Mouse (Mus musculus) C2C12 (cell line): ENCODE data around the gene Hba-a1. TPM values are rescaled to one million over a fixed set of nuclear protein-coding genes. Genes with fewer than 3 reads are reported as not detected.
"Not testable (repeated sequence)": the region's sequence is repeated elsewhere in the genome, so short reads cannot be mapped to it uniquely, and the experiment has no call there.

Experiments used
- H3K27me3 ChIP-seq: one replicate; pipeline ENCODE4 v1.6.1; 2011; ENCODE audit not compliant: control insufficient read depth, insufficient read depth, insufficient read length
- H3K36me3 ChIP-seq: one replicate; pipeline ENCODE4 v1.6.1; 2011; ENCODE audit not compliant: control insufficient read depth, insufficient read depth
- H3K4me3 ChIP-seq: one replicate; pipeline ENCODE4 v1.5.1; 2011; ENCODE audit warnings: mild to moderate bottlenecking, control low read depth; ENCODE audit not compliant: poor library complexity, insufficient read depth, severe bottlenecking
- H3K79me2 ChIP-seq: one replicate; pipeline ENCODE4 v1.6.1; 2011; ENCODE audit not compliant: control insufficient read depth, insufficient read depth
- H3K79me3 ChIP-seq: one replicate; pipeline ENCODE4 v1.6.1; 2011; ENCODE audit warnings: low read depth, control low read depth
- H3ac ChIP-seq: one replicate; pipeline ENCODE3; 2011; ENCODE audit warnings: low read depth; ENCODE audit not compliant: control insufficient read depth, insufficient read length
- CEBPB ChIP-seq: IDR thresholded peaks from one replicate; pipeline ENCODE4 v1.6.1; 2011; ENCODE audit warnings: low read depth, mild to moderate bottlenecking, control low read depth, moderate library complexity
- CTCF ChIP-seq: IDR thresholded peaks from one replicate; pipeline ENCODE4 v1.5.1; 2011; ENCODE audit not compliant: control insufficient read depth, insufficient read depth, insufficient read length
- FOSL1 ChIP-seq: IDR thresholded peaks from one replicate; pipeline ENCODE4 v1.8.0; 2011; ENCODE audit warnings: mild to moderate bottlenecking, low read length; ENCODE audit not compliant: poor library complexity, insufficient read depth, severe bottlenecking
- MAX ChIP-seq: IDR thresholded peaks from one replicate; pipeline ENCODE4 v1.6.1; 2011; ENCODE audit warnings: mild to moderate bottlenecking, control low read depth
- MYOD1 ChIP-seq: IDR thresholded peaks from one replicate; pipeline ENCODE4 v1.6.1; 2011; ENCODE audit warnings: low read depth; ENCODE audit not compliant: control insufficient read depth, insufficient read length
- MYOG ChIP-seq: IDR thresholded peaks from one replicate; pipeline ENCODE4 v1.6.1; 2011; ENCODE audit not compliant: control insufficient read depth, insufficient read length; ENCODE audit errors: extremely low read depth
- USF1 ChIP-seq: IDR thresholded peaks from one replicate; pipeline ENCODE4 v1.6.1; 2011; ENCODE audit warnings: low read depth, mild to moderate bottlenecking, control low read depth, moderate library complexity
- long read RNA-seq, 2 experiments: library from polyadenylated mRNA; unstranded; transcript quantifications; one replicate each; pipeline ENCODE4 v2.0.0; 2019 to 2020
- polyA plus RNA-seq: library from polyadenylated mRNA; unstranded; fragments of >200 nt; fragmentation: generic; extraction: Trizol; gene quantifications from one replicate; pipeline ENCODE4 v1.2.1, GENCODE M21; 2012; ENCODE audit warnings: missing spikeins

The Hba-a1 gene
- polyA plus RNA-seq: 12.1 TPM
- long read RNA-seq, experiment 1, transcript Hba-a1-201 (3 exons, 699 nt): major isoform, 7 of 7 reads
- long read RNA-seq, experiment 1, partial matches to known transcripts: 0 of 7 reads
- long read RNA-seq, experiment 1, other reads (novel, unspliced or antisense): 0 of 7 reads
- long read RNA-seq, experiment 2: 0 reads

DNA sequence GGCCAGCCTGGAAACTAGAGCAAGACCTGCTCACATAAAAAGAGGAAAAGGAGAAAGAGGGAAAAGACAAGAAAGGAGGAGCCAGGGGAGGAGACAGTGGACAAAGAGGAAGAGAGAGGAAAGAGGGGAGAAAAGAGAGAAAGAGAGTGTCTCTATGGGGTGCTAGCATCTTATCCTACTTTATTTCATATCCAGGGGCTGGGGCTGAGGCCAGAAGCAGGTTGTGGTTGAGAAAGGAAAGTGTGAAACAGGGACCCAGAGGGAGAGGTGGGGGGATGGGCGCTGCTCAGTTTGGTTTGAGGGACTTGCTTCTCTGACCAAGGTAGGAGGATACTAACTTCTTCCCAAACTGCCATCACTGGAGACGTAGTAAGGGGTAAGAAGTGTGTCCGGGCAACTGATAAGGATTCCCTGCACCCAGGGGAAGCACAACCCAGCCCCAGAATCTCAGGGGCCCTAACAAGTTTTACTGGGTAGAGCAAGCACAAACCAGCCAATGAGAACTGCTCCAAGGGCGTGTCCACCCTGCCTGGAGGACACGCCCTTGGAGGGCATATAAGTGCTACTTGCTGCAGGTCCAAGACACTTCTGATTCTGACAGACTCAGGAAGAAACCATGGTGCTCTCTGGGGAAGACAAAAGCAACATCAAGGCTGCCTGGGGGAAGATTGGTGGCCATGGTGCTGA is at the start of gene Hba-a1:
Gene Hba-a1, plus strand, starts transcription at position 421 of the 687 bp plus-strand sequence.
- not testable (repeated sequence) for H3K36me3 ChIP-seq, H3K79me2 ChIP-seq, H3K79me3 ChIP-seq, H3ac ChIP-seq, H3K4me3 ChIP-seq
- peaks cover 21% of the 10 kb centered on the region for H3K27me3 ChIP-seq

DNA sequence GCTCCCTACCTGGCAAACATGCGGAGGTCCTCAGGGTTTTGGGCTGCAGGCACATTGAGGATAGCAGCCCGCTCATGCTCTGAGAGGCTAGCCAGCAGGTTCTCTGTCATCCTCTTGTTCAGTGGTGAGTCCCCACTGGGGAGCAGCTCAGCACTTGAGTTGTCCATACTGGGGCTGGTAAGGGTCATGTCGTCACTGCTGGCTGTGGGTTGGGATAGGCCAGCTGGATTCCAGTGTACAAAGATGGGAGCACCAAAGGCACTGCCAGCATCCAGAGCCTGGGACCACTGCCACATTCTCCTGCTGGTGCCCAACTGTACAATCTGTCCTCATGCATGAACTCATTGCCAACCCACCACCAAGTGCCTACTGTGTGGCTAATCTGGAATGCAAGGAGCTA is 49.4 kb upstream of the Hba-a1 start:
- Histone ChIP-seq H3K79me2 (no peaks in the 10 kb centered on the region), H3ac (no peak overlapping the region), H3K79me3 (no peaks in the 10 kb centered on the region), H3K36me3 (peaks cover 75% of the 10 kb centered on the region), H3K27me3 (no peaks in the 10 kb centered on the region), H3K4me3 (no peak overlapping the region)
- TF ChIP-seq MYOG (no peak), FOSL1 (no peak), CEBPB (no peak), MAX (no peak), USF1 (no peak), MYOD1 (no peak)

DNA sequence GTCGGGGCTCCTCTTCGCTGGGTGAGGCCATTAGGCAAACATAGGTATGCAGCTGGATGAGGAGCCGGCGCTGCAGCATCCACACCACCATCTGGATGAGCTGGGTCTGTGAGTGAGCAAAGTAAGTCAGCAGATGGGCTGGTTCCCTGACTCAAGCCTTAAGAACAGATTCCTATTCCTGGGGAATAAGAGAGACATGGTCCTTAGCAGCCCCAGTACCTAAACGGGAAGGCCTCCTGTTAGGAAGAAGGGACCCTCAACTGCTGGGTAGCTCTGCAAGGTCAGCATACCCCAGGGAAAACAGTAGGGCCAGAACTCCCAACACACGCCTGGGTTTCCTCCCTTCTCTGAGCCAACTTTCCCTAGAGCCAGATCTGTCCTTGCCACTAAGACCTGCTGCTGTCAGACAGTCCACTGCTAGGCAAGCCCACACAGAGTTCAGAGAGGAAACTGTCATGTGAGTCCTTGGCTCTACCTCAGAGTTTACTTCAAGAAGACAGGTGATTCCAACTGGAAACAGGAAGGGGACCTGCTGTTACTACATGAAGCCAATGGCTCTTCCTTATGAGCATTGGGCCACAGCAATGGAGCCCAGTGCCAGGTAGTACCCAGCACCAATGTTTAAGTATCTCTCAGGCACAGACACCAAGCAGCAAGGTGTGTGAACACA is 48.4 kb upstream of the Hba-a1 start:
- H3K36me3 ChIP-seq: peaks cover 70% of the 10 kb centered on the region

DNA sequence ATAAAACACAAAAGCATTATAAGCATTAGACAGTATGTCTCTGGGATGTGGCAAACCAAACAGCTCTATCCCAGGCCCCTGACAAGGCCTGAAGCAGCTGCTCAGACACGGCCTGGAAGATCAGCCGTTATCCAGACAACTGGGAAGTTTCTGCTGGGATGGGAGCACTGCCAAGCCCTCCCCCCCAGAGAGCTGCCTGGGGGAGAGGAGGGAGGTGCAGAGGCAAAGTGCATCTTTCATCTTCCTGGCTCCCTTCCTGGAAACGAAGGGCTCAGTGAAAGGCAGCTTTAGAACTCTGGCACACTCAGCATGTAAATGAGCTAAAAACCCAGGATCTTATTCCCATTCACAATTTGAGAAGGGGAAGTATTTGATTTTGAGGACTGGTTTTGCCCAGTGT is 47.7 kb upstream of the Hba-a1 start:
- Histone ChIP-seq H3K79me2 (no peaks in the 10 kb centered on the region), H3K4me3 (no peak overlapping the region), H3ac (no peak overlapping the region), H3K79me3 (no peaks in the 10 kb centered on the region), H3K27me3 (no peaks in the 10 kb centered on the region), H3K36me3 (peaks cover 64% of the 10 kb centered on the region)
- TF ChIP-seq MYOD1 (no peak), CEBPB (no peak)

More for the DNA sequence above, 48.4 kb upstream of the Hba-a1 start:
- no peaks in the 10 kb centered on the region for H3K79me2 ChIP-seq
- H3K27me3 ChIP-seq: no peaks in the 10 kb centered on the region
- H3ac ChIP-seq: no peak overlapping the region
- H3K79me3 ChIP-seq: no peaks in the 10 kb centered on the region
- no peak overlapping the region for H3K4me3 ChIP-seq
- TF ChIP-seq USF1 (no peak), MYOG (no peak), FOSL1 (no peak), CTCF (no peak), CEBPB (no peak), MAX (no peak), MYOD1 (no peak)

DNA sequence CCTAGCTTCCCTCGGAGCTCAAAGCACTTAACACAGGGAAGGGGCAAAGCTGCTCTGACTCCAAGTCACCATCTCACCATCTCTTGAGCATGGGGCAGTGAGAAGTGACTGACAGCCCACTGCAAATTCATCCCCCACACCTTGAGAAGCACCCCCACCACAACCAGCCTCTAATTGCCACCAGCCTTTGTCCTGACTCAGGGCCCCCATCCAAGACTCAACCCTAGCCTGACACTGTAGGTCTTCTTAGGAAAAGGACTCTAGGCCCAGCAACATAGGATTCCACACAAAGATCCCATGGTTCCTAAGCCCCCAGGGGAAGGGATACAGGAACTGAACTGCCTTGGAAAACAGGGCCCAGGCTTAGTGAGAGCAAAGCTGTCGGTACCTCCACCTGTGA is 47.2 kb upstream of the Hba-a1 start:
- H3ac ChIP-seq: no peak overlapping the region
- H3K36me3 ChIP-seq: peaks cover 60% of the 10 kb centered on the region
- no peak for TF ChIP-seq MYOD1
- no peak for TF ChIP-seq MYOG
- no peak for TF ChIP-seq MAX
- no peak for TF ChIP-seq USF1
- no peak for TF ChIP-seq CEBPB
- TF ChIP-seq CTCF: no peak

DNA sequence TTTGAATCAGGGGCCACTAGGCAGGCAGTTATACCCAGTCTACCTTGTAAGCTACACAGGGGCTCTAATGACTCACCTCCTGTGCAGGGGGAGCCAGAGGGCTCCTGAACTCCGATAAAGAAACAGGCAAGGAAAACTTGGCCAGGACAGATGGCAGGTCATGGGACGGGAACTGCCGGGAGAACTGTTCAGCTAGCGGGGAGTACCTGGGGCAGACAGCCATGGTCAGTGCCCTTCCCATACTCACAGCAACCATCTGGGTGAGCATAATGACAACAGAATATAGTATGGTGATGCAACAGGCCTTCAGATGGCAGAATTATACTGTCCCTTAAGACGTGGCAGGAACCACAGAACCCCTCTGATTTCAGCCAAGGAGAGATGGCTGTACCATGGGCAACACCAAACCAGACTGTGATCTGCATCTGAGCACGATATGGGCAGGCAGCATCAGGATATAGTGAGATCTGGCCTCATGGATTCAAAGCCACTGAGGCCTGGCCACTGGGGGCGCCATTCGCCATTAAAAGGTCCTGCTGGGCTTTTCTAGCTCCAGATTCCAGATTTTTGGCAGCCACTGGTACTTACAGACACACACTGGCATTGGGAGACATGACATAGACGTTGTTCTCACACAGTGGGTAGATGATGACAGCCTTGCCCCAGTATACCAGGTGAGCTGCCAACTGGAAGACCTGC is 46.5 kb upstream of the Hba-a1 start:
- Histone ChIP-seq H3K79me3 (no peaks in the 10 kb centered on the region), H3K27me3 (no peaks in the 10 kb centered on the region), H3K4me3 (no peak overlapping the region), H3K36me3 (peaks cover 58% of the 10 kb centered on the region), H3ac (no peak overlapping the region), H3K79me2 (no peaks in the 10 kb centered on the region)
- TF ChIP-seq MAX (no peak), CTCF (peak; percentile 78), CEBPB (no peak), MYOG (no peak), FOSL1 (no peak)

More for the DNA sequence above, 47.2 kb upstream of the Hba-a1 start:
- Histone ChIP-seq H3K27me3 (no peaks in the 10 kb centered on the region), H3K79me2 (no peaks in the 10 kb centered on the region), H3K79me3 (no peaks in the 10 kb centered on the region), H3K4me3 (no peak overlapping the region)
